16 mouse cellular contexts compared by ENCODE assay signal in genomic region chr13:19630768-19631709, GRCm38 (mm10).
"Had no signal": no experiment of that assay in that cellular context is flagged by ENCODE, and none has a peak within 500 bp of the region (broad histone marks: within the 10 kb centered on the region; RNA-seq: fewer than 3 reads in every experiment).

No protein-coding gene starts in this region.

- H3K9ac ChIP-seq: limb, embryonic 13.5 days; liver, embryonic 15.5 days; lung, embryonic 14.5 days; neural tube, embryonic 15.5 days had no signal

- H3K4me1 ChIP-seq: limb, embryonic 13.5 days; neural tube, embryonic 15.5 days had no signal

- H3K4me3 ChIP-seq: limb, embryonic 13.5 days; liver, embryonic 15.5 days; midbrain, embryonic 10.5 days; myocyte; neural tube, embryonic 15.5 days had no signal

- H3K9me3 ChIP-seq: limb, embryonic 13.5 days; liver, embryonic 15.5 days; midbrain, embryonic 10.5 days; neural tube, embryonic 15.5 days had no signal

- H3K4me2 ChIP-seq: limb, embryonic 13.5 days; liver, embryonic 15.5 days; lung, embryonic 14.5 days; neural tube, embryonic 15.5 days had no signal

- H3K27ac ChIP-seq: limb, embryonic 13.5 days; liver, embryonic 15.5 days; midbrain, embryonic 10.5 days; neural tube, embryonic 15.5 days had no signal

- H3K27me3 ChIP-seq: limb, embryonic 13.5 days; liver, embryonic 15.5 days; neural tube, embryonic 15.5 days had no signal

- H3K36me3 ChIP-seq: limb, embryonic 13.5 days; liver, embryonic 15.5 days; midbrain, embryonic 10.5 days; neural tube, embryonic 15.5 days had no signal

- DNase-seq: kidney, adult 18-20 months; kidney, postnatal 10 days; layer of hippocampus, adult 9-11 months; left cerebral cortex, postnatal 4 days; lung, embryonic 14.5 days; lung, postnatal 10 days; lung, postnatal 4 days; midbrain, embryonic 14.5 days; right cerebral cortex, adult 18-20 months; right cerebral cortex, postnatal 25 days; thymus, postnatal 36 days had no signal
